Mouse (Mus musculus): ENCODE measurements around the gene Ttc36.

GRCm38 (mm10) chr9:44802808-44803450 lies at the start of gene Ttc36:
- TF ChIP-seq CTCF (IDR thresholded peaks at IDR 0.05; ENCODE audit: low read depth) (no peak), EP300 (IDR thresholded peaks at IDR 0.05; ENCODE audit: low read depth) (no peak)
